Mouse (Mus musculus) brain, embryonic 14.5 days (tissue): Measurements from ENCODE around the gene Lama1. TPM values are rescaled to one million over a fixed set of nuclear protein-coding genes. Genes with fewer than 3 reads are reported as not detected.

Experiments used
- DNase-seq: peaks from one replicate; pipeline ENCODE4 v3.0.0-alpha.2; 2011; ENCODE audit warnings: low read depth
- CTCF ChIP-seq: fragments of 200-500 bp; IDR thresholded peaks from 2 replicates; pipeline ENCODE4 v1.5.1; 2012; ENCODE audit warnings: inconsistent platforms, mild to moderate bottlenecking, moderate library complexity, borderline replicate concordance; ENCODE audit not compliant: insufficient read depth, insufficient read length; ENCODE audit errors: extremely low read depth
- POLR2A ChIP-seq: fragments of 200-500 bp; IDR thresholded peaks from 2 replicates; pipeline ENCODE4 v1.6.1; 2012; ENCODE audit warnings: mild to moderate bottlenecking, inconsistent platforms, borderline replicate concordance; ENCODE audit not compliant: poor library complexity, insufficient read depth, insufficient read length, severe bottlenecking; ENCODE audit errors: extremely low read depth
- polyA plus RNA-seq: library from polyadenylated mRNA; depleted of rRNA; stranded (reverse); fragments of >200 nt; gene quantifications from 2 replicates; pipeline ENCODE4 v1.2.3, GENCODE M21; 2012

The Lama1 gene
- polyA plus RNA-seq, 1 experiment = 14.0 TPM

DNA sequence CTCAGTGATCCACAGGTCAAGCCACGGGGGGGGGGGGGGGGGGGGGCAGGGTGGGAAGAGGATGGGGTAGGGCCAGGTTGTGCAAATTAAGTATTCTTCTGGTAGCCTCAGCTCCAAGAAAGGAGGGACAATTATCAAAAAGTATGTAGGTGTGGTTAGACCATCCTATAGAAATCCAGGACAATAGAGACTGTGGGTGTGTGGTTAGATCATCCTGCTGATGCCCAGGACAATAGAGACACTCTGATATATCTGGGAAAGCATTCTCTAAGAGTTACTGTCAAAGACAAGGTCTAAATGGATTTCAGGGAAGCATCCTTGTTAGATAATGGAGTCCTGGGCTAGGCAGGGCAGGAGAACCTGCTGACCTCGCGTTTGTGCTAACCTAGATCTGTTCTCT is 3.2 kb upstream of the Lama1 start:
- no peak for DNase-seq
- TF ChIP-seq CTCF = no peak
- TF ChIP-seq POLR2A = no peak

- peak; percentile 57 for DNase-seq
- no peak for TF ChIP-seq POLR2A
- no peak for TF ChIP-seq CTCF
These were observed 417 bp downstream of the Lama1 start for GRCm38 (mm10) chr17:67697461-67697891.

- TF ChIP-seq CTCF = no peak
- TF ChIP-seq POLR2A = no peak
- DNase-seq = peak; percentile 90
These were observed 1.2 kb downstream of the Lama1 start for GRCm38 (mm10) chr17:67698301-67698700.

DNA sequence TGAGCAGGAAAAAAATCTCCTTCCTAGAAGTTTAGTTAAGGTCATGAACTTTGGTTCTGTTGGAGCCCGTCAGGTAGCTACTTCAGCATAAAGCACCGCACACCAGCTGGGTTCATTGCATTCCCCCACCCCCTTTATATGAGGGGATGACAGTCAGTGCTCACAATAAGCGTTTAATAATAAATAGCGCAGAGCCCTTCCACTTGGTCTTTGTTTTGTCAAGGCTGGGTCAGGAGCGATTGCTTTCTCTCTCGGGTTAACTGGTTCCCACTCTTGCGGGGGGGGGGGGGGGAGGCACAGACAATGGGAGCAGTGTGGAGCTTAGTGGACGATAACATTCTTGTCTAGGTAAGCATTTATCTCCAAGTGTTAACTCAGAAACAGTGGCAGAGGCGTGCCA is 4.7 kb downstream of the Lama1 start:
- TF ChIP-seq CTCF (no peak), POLR2A (no peak)
- DNase-seq = no peak

- no peak for DNase-seq
- no peak for TF ChIP-seq CTCF
- TF ChIP-seq POLR2A = no peak
These were observed 5.9 kb downstream of the Lama1 start for GRCm38 (mm10) chr17:67702941-67703340.

- TF ChIP-seq CTCF (no peak), POLR2A (no peak)
- no peak for DNase-seq
These were observed 8.1 kb downstream of the Lama1 start for GRCm38 (mm10) chr17:67705035-67705769.

DNA sequence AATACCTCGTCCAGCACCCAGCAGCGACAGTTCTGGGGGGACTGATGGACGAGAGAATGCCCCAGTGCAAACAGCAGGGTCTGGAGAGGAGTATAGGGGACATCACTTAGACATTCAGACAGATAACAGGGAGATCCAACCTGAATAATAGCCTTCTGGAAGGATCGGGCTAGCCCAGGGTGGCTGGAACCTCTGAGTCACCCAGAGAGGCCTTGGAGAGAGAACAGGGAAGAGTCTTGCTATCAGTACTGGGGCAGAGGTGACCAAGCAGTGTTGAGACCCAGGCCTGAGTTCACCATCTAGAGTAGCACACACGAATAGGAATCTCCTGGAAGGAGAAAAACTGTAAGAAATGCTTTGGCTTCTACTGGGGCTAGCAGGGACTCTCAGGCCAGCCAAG is 9.3 kb downstream of the Lama1 start:
- DNase-seq = no peak
- no peak for TF ChIP-seq CTCF
- no peak for TF ChIP-seq POLR2A

DNA sequence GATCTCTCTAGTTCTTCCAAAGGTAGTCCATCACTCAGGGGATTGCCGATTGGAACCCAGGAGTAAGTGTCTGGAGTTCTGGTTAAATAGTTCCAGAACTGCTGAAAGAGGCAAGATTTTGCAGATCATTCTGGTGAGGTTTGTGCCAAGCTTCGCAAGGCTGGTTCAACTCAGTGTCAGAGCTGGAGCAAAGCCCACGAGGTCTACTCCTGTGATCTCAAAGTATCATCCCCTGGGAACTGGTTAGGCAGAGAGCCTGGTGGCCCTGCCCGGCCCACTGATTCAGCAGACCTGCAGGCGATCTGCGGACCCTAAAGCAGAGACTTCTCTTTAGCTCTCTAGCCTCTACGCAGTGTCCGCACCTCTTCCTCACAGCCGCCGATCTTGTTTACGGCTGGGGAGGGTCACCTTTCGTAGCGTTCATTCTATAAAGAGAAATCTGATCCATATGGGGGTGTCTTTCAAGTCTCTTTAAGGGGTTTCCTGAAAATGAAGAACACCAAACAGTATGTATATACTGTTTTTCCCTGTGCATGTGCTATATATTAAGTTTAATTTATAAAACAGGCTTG is 10.8 kb downstream of the Lama1 start:
- no peak for DNase-seq

GRCm38 (mm10) chr17:67710377-67710781 is 13.3 kb downstream of the Lama1 start:
- DNase-seq = peak; percentile 53
- no peak for TF ChIP-seq CTCF
- no peak for TF ChIP-seq POLR2A

More for the DNA sequence above, 10.8 kb downstream of the Lama1 start:
- TF ChIP-seq CTCF (no peak), POLR2A (no peak)

DNA sequence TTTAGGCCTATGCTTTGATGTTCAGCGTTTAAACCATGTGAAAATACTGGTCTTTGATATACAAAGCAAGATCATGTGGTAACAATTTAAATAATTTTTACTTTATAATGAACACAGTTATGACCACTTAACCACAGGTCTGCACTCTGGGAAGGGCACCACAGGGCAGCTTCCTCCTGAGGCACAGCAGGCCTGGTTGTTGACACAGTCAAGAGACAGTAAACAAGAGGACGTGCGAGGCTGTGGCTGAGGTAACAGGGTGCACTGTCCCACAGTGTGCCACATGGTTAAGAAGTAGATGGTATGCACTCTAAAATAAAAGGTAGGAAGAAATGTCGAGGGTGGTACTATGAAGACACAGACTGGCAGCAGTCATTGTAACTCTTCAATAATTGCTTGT is 14.3 kb downstream of the Lama1 start:
- no peak for DNase-seq
- TF ChIP-seq CTCF (no peak), POLR2A (no peak)

GRCm38 (mm10) chr17:67712929-67713328 is 15.9 kb downstream of the Lama1 start:
- DNase-seq = no peak
- no peak for TF ChIP-seq POLR2A
- TF ChIP-seq CTCF = peak; percentile 10; the same call in 1 of the 2 replicates

DNA sequence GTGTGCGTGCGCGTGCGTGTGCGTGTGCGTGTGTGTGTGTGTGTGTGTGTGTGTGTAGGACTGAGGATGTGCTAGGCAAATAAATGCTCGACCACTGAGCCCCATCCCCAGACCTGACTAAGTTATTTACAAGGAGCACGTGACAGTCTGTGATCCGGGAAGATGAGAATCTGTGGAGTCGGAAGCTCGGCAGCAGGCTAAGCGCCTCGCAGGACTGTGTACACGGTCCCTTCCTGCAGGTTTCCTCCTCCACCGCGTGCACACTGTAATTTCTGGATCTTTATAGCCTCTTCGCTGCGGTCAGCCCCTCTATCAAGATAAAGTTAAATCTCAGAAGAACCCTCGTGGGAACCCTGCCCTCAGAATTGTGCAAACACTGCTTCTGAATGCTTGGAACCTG is 18.4 kb downstream of the Lama1 start:
- TF ChIP-seq POLR2A = no peak
- TF ChIP-seq CTCF = no peak
- peak; percentile 28 for DNase-seq
